Mouse (Mus musculus) cerebellum, postnatal 14 days (tissue): Measurements from ENCODE around the gene Agap2.

Experiments used
- DNase-seq, 2 experiments: peaks; one replicate each; pipeline ENCODE4 v3.0.0; 2021; ENCODE audit warnings: mixed read lengths in 2 of 2

Gene Agap2

DNA sequence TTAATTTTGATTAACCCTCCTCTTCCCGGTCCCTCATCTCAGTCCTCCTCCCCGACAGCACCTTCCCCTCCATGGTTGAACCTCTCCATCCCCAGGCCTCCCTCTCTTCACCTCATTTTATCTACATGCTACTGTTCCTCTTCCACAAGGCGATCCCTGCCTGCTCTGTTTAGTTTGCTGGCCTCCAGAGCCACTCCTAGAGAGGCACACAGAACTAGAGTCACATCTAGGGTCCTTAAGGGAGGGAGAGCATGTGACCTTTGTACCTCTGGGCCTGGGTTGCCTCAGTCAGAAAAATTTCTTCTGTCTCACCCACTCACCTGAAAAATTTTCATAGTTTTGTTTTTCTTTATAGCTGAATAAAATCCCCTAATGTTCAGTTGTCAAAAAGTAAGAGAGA is 62.8 kb downstream of the Agap2 start:
- DNase-seq, result no peak

GRCm38 (mm10) chr10:127138328-127139141 is 63.5 kb downstream of the Agap2 start:
- DNase-seq, result no peak

- no peak for DNase-seq
Measured at GRCm38 (mm10) chr10:127140971-127141370, 65.9 kb downstream of the Agap2 start.

- DNase-seq, result no peak
Measured at GRCm38 (mm10) chr10:127141500-127141899, 66.4 kb downstream of the Agap2 start.
